In the genomic region with DNA sequence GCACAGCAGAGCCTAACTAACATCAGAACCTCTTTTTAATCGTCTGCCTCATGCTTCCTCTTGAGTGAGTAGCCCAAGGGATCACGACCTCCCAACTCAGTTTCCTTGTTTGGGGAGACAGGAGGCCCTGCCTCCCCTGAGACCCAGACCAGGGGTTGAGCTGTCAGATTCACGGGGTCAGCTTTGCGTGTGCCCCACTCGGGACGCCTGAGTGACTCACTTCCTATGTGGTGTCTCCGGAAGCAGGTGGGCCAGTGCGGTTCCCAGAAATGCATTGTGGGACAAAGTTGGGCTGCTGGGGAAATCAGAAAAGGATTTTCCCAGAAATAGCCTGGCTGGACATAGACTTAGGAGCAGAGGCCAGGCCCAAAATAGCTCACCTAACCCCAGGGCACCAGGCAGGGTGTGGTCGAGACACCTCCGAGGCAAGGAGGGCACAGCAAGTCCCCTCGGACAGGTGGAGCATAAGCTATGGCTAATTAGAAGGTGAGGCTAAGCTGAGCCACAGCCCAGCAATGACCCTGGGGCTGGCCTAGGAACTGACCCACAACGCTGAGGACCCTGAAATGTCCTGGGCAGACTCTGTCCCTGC, we compare ENCODE assay signal across 21 mouse cellular contexts.
DNase-seq lines count a peak whose midpoint lies in the region; ATAC-seq and TF ChIP-seq lines count a peak whose summit lies in the region.
"Had no signal": no experiment of that assay in that cellular context is flagged by ENCODE, and none has a peak within 500 bp of the region (broad histone marks: within the 10 kb centered on the region; RNA-seq: fewer than 3 reads in every experiment).

No protein-coding gene starts in this region.

- H3K4me1 ChIP-seq in kidney, postnatal 0 days (replicated peaks; ENCODE audit: insufficient read depth, low read length): 0 out of 2 replicates have a peak, but pooled peaks cover 4% of the 10 kb centered on the region
- peaks cover 16% of the 10 kb centered on the region; the same call in 1 of the 2 replicates for H3K4me1 ChIP-seq in kidney, embryonic 14.5 days (ENCODE audit: control insufficient read depth, insufficient read depth, low read length)
- H3K4me1 ChIP-seq in embryonic facial prominence, embryonic 10.5 days: peaks cover 16% of the 10 kb centered on the region
- H3K4me1 ChIP-seq: neural tube, embryonic 12.5 days had no signal

- no peak for TF ChIP-seq CTCF in kidney, postnatal 0 days (IDR thresholded peaks at IDR 0.05; ENCODE audit: low read depth)

- 54% methylated on average over 12 of the region's 12 CpGs for WGBS in kidney, postnatal 0 days
- 51% methylated on average over 12 of the region's 12 CpGs for WGBS in kidney, embryonic 14.5 days
- 74% methylated on average over 12 of the region's 12 CpGs for WGBS in embryonic facial prominence, embryonic 10.5 days

- no peak overlapping the region for H3K27ac ChIP-seq in kidney, postnatal 0 days
- no peak overlapping the region for H3K27ac ChIP-seq in kidney, embryonic 14.5 days (ENCODE audit: low read depth, low read length)
- H3K27ac ChIP-seq in embryonic facial prominence, embryonic 10.5 days (replicated peaks): 0 out of 2 replicates have a peak overlapping the region, but pooled peaks have one; percentile 14
- H3K27ac ChIP-seq: forebrain, embryonic 10.5 days; heart, embryonic 13.5 days; limb, embryonic 15.5 days; midbrain, embryonic 10.5 days; neural tube, embryonic 12.5 days had no signal

- H3K9ac ChIP-seq in kidney, postnatal 0 days (ENCODE audit: low read depth, low read length): no peak overlapping the region
- no peak overlapping the region; the same call in 1 of the 2 replicates for H3K9ac ChIP-seq in kidney, embryonic 14.5 days (ENCODE audit: low read depth, low read length)
- H3K9ac ChIP-seq: heart, embryonic 13.5 days; limb, embryonic 15.5 days; neural tube, embryonic 12.5 days had no signal

- H3K4me3 ChIP-seq in kidney, postnatal 0 days (replicated peaks; ENCODE audit: low read depth, low read length): no peak overlapping the region
- H3K4me3 ChIP-seq in kidney, embryonic 14.5 days (ENCODE audit: low read length): no peak overlapping the region
- no peak overlapping the region for H3K4me3 ChIP-seq in embryonic facial prominence, embryonic 10.5 days
- H3K4me3 ChIP-seq: forebrain, embryonic 10.5 days; heart, embryonic 13.5 days; limb, embryonic 15.5 days; midbrain, embryonic 10.5 days; neural tube, embryonic 12.5 days had no signal

- H3K36me3 ChIP-seq in kidney, postnatal 0 days (ENCODE audit: insufficient read depth, low read length): no peaks in the 10 kb centered on the region
- H3K36me3 ChIP-seq in kidney, embryonic 14.5 days (ENCODE audit: control insufficient read depth, insufficient read depth, low read length): no peaks in the 10 kb centered on the region
- no peaks in the 10 kb centered on the region for H3K36me3 ChIP-seq in embryonic facial prominence, embryonic 10.5 days (replicated peaks)
- H3K36me3 ChIP-seq in splenic B cell, adult 2 months (ENCODE audit: control insufficient read depth, insufficient read depth, low read length, poor library complexity, severe bottlenecking): no peaks in the 10 kb centered on the region
- H3K36me3 ChIP-seq: forebrain, embryonic 10.5 days; heart, embryonic 13.5 days; limb, embryonic 15.5 days; midbrain, embryonic 10.5 days; neural tube, embryonic 12.5 days had no signal

- ATAC-seq in kidney, postnatal 0 days (replicated peaks; ENCODE audit: low FRiP score, low read depth): 0 out of 2 replicates have a peak, but pooled peaks have one; percentile 26
- no peak for ATAC-seq in kidney, embryonic 14.5 days (ENCODE audit: low FRiP score, low TSS enrichment)

- no peaks in the 10 kb centered on the region for H3K9me3 ChIP-seq in kidney, postnatal 0 days (replicated peaks; ENCODE audit: low read length)
- H3K9me3 ChIP-seq in kidney, embryonic 14.5 days (ENCODE audit: control insufficient read depth, low read length): no peaks in the 10 kb centered on the region
- H3K9me3 ChIP-seq in embryonic facial prominence, embryonic 10.5 days: no peaks in the 10 kb centered on the region
- H3K9me3 ChIP-seq: forebrain, embryonic 10.5 days; heart, embryonic 13.5 days; limb, embryonic 15.5 days; midbrain, embryonic 10.5 days; neural tube, embryonic 12.5 days had no signal

- no peak overlapping the region for H3K4me2 ChIP-seq in kidney, postnatal 0 days (ENCODE audit: low read length)
- no peak overlapping the region for H3K4me2 ChIP-seq in kidney, embryonic 14.5 days (replicated peaks; ENCODE audit: low read depth, low read length)
- H3K4me2 ChIP-seq: heart, embryonic 13.5 days; limb, embryonic 15.5 days; neural tube, embryonic 12.5 days had no signal

- peak; percentile 31 for DNase-seq in gastrocnemius, adult 18-20 months (ENCODE audit: low spot score)
- DNase-seq in gastrocnemius, postnatal 4 days (ENCODE audit: low spot score in 2 of 2): no peak
- DNase-seq in kidney, postnatal 0 days (ENCODE audit: low spot score): no peak
- DNase-seq in embryonic facial prominence, embryonic 10.5 days (ENCODE audit: low spot score): no peak
- peak; percentile 18 for DNase-seq in splenic B cell, adult 2 months (ENCODE audit: low read depth, low spot score)
- DNase-seq in urinary bladder, postnatal 4 days (ENCODE audit: low spot score in 2 of 2): no peak
- DNase-seq in cerebellum, adult 9-10 months: no peak
- DNase-seq: cerebellum, postnatal 25 days; gastrocnemius, postnatal 10 days; kidney, adult 11 months; kidney, postnatal 10 days; lung, adult 18-20 months; lung, postnatal 36 days; right cerebral cortex, adult 18-20 months; thymus, postnatal 25 days had no signal

- no peaks in the 10 kb centered on the region for H3K27me3 ChIP-seq in kidney, postnatal 0 days (ENCODE audit: insufficient read depth, low read length)
- no peaks in the 10 kb centered on the region for H3K27me3 ChIP-seq in kidney, embryonic 14.5 days (ENCODE audit: control insufficient read depth, insufficient read depth, low read length)
- H3K27me3 ChIP-seq in embryonic facial prominence, embryonic 10.5 days (replicated peaks; ENCODE audit: low read depth, poor library complexity, severe bottlenecking): 0 out of 2 replicates have a peak, but pooled peaks cover 3% of the 10 kb centered on the region
- H3K27me3 ChIP-seq in splenic B cell, adult 2 months (ENCODE audit: control insufficient read depth, insufficient read depth, low read length, poor library complexity, severe bottlenecking): no peaks in the 10 kb centered on the region
- H3K27me3 ChIP-seq: heart, embryonic 13.5 days; limb, embryonic 15.5 days; neural tube, embryonic 12.5 days had no signal

Comparison
In these comparisons a context has a peak if more than half of its experiments do, and no peak if none do; other contexts are left out.
1. DNase-seq: peak in gastrocnemius, adult 18-20 months (single experiment) and splenic B cell, adult 2 months (single experiment); none in gastrocnemius, postnatal 4 days (0 of 2), kidney, postnatal 0 days (single experiment), embryonic facial prominence, embryonic 10.5 days (single experiment), urinary bladder, postnatal 4 days (0 of 2) and cerebellum, adult 9-10 months (single experiment).